Mouse (Mus musculus): ENCODE data around the gene Trappc10.

Trappc10 gene

GRCm38 (mm10) chr10:78258142-78258675, 13.8 kb upstream of the Trappc10 start:
- no peak for DNase-seq (ENCODE audit: low read depth)

DNA sequence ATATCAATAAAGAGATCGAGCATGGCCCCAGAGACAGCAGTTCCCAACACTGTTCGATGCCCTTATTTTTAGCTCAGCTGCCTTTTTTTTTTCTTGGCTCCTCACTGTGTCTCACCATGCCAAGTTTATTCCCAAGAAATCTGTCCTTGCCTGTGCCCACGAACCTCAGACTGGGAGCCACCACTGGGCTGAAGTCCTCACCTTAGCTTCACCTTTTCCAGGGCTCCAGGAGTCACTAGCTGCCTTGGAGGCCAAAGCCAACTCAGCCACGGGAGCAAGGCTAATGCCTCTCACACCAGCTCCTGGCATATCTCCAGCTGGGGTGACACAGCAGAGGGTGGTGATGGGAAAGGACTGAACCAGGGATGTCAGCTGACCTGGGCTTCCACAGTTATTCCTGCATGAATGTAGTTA, 11.2 kb upstream of the Trappc10 start:
- DNase-seq (ENCODE audit: low read depth) = no peak

GRCm38 (mm10) chr10:78247206-78247605, 2.8 kb upstream of the Trappc10 start:
- no peak for DNase-seq (ENCODE audit: low read depth)

GRCm38 (mm10) chr10:78246725-78247124, 2.3 kb upstream of the Trappc10 start:
- no peak for DNase-seq (ENCODE audit: low read depth)

- peak; percentile 67 for DNase-seq (ENCODE audit: low read depth)
These were observed 745 bp upstream of the Trappc10 start for GRCm38 (mm10) chr10:78245225-78245547.

DNA sequence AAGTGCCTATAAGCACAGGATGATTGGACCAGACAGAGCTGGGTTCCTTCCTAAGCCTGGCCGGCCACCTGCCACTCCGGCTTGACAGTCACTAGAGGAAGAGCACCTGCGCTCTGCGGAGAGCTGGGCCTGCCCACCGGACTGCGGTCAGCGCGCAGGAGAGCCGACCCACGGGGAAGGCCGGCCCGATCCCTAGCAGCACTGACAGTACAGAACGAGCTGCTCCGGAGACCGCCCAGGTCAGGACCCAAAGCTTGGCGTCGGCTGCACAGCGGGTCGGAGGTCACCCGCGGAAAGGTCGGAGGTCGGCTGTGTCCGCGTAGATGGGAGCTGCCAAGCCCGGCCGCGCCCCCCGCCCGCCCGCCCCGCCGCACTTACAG, 393 bp downstream of the Trappc10 start:
- peak; percentile 54 for DNase-seq (ENCODE audit: low read depth)

GRCm38 (mm10) chr10:78238926-78239325, 5.5 kb downstream of the Trappc10 start:
- no peak for DNase-seq (ENCODE audit: low read depth)

DNA sequence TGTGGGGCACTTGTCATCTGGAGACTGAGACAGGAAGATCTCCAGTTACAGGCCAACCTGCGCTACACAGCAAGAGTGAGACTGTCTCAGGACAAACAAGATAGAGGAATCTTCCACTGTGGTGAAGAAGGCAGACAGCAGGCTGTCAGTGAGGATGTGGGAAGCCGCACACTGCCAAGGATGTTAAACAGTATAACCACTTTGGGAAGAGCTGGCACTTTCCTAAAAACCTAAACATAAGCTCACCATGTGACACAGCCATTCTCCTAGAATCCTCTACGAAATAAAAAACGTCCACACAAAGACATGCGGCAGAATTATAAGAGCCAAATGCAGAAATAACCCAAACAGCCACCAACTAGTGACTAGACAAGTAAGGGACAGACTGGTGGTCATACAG, 6.1 kb downstream of the Trappc10 start:
- DNase-seq (ENCODE audit: low read depth) = no peak

DNA sequence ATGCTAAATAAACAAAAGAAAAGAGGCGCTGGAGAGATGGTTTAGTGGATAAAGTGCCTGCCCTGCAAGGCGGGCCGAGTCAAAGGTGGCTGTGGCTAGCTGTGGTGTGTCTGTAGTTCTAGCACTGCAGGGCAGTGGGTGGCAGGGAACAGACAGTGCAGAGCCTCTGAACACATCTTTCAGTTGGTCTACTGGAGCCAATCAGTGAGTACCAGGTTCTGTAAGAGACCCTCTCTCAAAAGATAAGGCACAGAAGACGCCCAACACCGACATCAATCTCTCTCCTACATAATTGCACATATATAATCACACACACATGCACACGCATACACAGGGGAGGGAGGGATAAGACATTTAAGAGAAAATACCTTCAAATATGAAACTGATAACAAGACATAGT, 6.6 kb downstream of the Trappc10 start:
- DNase-seq (ENCODE audit: low read depth) = no peak

DNA sequence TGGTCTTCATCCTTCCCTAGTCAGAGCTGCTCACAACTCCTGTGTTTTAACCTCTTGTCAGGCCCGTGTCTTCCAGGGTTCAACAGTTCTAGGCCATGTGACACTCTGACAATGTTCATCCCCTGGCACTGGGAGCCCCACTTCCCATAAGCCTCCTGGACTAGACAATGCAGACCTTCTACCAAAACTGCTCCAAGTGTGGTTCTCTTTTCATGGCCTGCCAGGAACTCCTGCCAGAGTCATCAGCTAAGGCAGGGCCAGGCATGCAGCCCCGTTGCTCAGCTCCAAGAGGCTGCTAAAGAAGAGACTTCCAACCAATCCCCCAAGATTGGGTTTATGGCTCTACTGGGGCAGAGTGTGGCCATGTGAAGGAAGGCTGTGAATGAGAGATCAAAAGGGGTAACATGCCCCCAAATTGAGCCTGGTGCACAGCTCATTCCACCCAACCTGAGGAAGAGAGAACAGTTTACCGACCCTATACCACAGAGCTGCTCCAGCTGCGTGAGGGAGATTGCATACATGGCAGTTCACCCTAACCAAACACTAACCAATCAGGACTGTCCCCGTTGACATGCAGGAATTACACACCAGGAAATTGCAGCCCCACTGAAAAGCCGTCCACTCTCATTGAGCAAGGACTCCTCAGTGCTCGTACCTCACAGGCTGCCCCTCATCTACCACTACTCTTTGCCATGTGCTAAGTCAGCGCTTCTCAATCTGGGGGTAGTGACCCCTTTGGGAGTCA, 7.4 kb downstream of the Trappc10 start:
- no peak for DNase-seq (ENCODE audit: low read depth)

DNA sequence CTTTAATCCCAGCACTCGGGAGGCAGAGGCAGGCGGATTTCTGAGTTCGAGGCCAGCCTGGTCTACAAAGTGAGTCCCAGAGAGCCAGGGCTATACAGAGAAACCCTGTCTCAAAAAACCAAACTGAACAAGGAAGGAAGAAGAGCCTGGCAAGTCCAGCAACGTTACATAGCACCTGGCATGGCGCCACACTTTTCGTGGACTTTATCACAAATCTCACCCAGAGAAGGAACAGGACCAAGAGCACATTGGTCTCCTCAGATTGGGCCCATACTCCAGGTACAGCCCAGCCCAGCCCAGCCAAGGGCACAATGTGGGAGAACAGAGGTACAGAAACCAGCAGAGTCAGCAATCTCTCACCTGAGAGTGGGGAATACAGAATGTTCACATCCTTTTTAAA, 10.7 kb downstream of the Trappc10 start:
- DNase-seq (ENCODE audit: low read depth) = no peak

- no peak for DNase-seq (ENCODE audit: low read depth)
These were observed 11.3 kb downstream of the Trappc10 start for GRCm38 (mm10) chr10:78233161-78233560.

GRCm38 (mm10) chr10:78232301-78232980, 12.0 kb downstream of the Trappc10 start:
- peak; percentile 62 for DNase-seq (ENCODE audit: low read depth)

- DNase-seq (ENCODE audit: low read depth) = no peak
These were observed 15.9 kb downstream of the Trappc10 start for GRCm38 (mm10) chr10:78228560-78228928.

- DNase-seq (ENCODE audit: low read depth) = no peak
These were observed 16.4 kb downstream of the Trappc10 start for GRCm38 (mm10) chr10:78227875-78228559.

DNA sequence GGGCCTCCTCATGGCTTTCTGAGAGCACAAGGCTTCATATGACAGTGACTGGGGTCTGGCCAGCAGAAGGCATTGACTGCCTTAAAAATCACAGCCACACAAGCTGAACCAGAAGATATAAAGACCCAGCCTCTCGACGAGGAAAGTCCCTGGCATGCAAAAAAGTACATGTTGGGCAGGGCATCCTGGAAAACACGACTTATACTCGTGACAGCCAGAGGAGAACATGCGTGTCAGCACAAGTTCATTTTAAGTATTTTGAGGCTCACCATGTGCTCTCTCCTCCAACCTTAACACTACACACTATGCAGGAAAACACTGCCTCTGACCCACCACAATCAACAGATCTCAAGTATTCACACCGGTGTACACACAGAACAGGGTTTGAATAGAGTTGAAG, 20.3 kb downstream of the Trappc10 start:
- no peak for DNase-seq (ENCODE audit: low read depth)

GRCm38 (mm10) chr10:78222908-78223307, 21.5 kb downstream of the Trappc10 start:
- no peak for DNase-seq (ENCODE audit: low read depth)

DNA sequence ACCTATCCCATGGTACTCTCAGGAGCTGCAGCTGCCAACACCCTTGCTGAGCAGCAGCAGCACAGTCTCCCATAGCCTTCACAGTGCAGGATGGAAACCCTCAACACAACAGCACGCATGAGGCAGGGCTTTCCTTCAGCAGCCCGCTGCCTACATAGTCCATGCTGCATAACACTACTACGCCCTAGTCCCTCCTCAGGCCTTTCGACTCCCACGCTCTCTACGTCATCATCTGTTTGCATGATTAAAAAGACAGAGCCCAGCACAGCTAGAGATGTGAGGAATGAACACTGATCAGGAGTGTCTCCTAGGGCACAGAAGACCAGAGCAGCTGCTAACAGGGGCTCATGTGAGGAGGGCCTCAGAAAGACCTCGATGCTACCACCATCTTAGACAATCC, 23.1 kb downstream of the Trappc10 start:
- no peak for DNase-seq (ENCODE audit: low read depth)

DNA sequence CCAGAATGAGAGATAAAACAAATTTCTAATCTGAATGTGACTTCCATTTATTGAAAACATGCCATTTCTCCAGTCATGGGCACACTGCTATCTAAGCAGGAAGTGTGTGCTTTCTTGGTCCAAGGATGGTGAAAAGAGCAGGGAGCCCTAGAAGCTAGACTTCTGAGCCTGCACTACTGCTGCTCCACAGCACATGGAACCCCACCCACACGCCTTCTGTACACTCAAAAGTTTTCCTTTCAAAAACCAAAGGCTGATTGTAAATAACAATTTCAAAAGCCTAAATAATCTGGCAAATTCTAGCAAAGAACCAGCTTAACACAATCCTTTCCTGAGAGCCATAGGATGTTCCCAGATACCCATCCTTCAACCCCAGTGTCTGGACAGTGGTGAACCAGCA, 24.9 kb downstream of the Trappc10 start:
- no peak for DNase-seq (ENCODE audit: low read depth)

DNA sequence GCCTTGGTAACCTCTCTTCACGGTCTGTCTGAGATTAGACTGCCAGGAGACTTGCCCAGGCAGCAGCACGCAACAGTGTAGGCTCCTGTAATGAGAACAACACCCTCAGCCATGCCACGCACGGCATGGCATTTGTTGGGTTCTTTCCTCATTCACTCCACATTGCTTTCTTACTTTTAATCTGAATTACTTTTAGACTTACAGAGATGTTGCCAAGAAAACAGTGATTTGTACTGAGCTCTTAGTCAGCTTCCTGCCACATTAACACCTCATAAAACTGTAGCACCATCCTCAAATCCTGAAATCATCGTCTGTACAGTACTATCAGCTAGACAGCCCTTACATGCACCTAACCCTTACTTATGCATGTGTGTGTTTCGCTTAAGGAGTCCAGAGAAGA, 25.9 kb downstream of the Trappc10 start:
- DNase-seq (ENCODE audit: low read depth) = no peak

DNA sequence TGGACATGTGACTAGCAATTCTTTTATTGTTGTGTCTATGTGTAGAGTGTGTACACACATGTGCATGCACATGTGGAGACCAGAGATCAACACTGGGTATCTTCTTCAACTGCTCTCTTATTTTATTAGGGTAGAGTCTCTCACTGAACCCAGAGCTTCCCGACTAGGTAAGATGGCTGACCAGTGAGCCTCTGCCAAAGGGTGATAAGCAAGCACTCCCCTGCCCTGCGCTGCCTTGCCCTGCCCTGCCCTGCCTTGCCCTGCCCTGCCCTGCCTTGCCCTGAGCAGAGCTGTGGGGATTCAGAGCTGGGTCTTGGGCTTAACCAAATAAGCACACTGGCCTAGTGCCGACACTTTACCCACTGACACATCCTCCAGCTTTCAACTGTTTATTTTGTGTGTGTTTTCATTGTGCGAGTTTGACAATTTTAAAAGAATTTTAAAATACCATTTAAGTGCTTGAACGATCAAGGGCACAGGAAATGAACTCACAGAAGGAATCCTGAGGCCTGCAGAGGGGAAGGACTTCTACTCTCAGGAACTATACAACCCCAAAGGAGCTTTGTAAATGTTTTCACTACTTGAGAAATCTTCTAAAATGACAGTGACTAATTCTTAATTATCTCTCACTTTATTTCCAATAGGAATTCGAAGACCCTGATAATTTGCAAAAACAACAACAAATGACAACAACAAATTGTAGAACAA, 27.9 kb downstream of the Trappc10 start:
- DNase-seq (ENCODE audit: low read depth) = no peak

DNA sequence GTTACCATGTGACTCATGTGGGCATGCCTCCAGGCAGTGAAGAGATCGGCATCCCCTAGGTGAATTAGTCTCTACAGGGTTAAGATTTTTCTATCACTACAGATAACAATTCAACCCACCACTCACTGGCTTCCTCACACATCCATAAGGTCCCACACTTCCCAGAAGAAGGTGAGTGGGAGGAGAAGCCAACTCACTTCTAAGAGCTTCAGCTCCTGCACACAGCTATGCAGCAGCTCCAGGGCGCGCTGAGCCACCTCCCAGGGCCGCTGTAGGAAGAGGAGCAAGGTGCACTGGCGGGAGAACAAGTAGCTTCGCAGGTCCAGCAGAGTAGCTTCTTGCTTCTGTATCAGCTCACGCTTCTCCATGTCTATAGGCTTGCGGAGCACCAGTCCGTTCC, 30.1 kb downstream of the Trappc10 start:
- no peak for DNase-seq (ENCODE audit: low read depth)

GRCm38 (mm10) chr10:78211311-78211710, 33.1 kb downstream of the Trappc10 start:
- peak; percentile 30 for DNase-seq (ENCODE audit: low read depth)

All from naive thymus-derived CD4-positive, alpha-beta T cell, adult 2 months (primary cell).